Mouse (Mus musculus) cerebellum, adult 11-12 months (tissue): ENCODE results near the gene Atp2c1.

Source experiments
- DNase-seq: peaks from one replicate; pipeline ENCODE4 v3.0.0; 2022

Atp2c1 gene

DNA sequence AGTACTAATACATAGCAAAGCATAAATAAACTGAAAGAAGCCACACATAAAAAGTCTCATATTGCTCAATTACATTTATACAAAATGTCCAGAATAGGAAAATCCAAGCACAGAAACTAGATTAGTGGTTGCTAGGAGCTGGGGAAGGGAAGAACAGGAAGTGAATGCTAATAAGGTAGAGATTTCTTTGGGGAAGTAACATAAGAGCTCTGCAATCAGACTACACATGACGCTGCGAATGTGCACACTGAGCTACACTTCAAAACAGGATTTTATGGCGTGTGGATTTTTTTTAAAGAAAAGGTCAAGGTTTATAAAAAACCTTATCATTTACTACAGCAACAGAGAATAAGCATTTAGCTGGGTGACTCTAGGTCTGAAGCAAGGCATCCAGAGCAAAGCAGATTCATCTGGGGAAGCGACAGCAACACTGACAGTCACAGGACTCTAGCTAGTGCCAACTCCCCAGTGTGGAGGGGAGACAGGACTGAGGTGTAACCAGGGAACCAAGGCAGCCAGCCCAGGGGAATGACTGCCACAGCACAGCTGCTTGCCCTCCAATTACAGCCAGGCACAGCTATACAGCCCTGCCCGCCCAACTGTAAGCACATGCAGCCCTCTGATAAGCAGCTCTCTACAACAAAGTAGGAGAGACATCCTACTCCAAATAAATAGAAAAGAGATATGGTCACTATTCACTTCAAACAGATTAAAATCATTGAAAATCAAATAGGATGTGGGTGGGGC is 42.6 kb downstream of the Atp2c1 start:
- DNase-seq, result no peak

DNA sequence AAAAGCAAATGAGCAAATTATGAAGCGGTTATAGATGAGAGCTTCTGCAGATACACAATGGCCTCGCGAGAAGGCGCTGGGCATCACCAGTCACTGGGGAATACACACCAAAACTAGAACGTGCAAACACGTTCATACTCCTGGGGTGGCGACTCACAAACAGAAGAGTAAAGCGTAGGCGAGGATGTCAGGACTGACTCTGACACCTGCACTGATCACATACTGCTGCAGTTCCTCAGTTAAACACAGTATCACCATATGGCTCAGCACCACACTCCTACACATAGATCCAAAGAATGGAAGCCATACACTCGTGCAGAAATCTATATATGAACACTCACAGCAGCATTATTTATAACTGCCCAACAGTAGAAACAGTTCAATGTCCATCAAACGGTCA is 43.2 kb downstream of the Atp2c1 start:
- DNase-seq, result no peak

DNA sequence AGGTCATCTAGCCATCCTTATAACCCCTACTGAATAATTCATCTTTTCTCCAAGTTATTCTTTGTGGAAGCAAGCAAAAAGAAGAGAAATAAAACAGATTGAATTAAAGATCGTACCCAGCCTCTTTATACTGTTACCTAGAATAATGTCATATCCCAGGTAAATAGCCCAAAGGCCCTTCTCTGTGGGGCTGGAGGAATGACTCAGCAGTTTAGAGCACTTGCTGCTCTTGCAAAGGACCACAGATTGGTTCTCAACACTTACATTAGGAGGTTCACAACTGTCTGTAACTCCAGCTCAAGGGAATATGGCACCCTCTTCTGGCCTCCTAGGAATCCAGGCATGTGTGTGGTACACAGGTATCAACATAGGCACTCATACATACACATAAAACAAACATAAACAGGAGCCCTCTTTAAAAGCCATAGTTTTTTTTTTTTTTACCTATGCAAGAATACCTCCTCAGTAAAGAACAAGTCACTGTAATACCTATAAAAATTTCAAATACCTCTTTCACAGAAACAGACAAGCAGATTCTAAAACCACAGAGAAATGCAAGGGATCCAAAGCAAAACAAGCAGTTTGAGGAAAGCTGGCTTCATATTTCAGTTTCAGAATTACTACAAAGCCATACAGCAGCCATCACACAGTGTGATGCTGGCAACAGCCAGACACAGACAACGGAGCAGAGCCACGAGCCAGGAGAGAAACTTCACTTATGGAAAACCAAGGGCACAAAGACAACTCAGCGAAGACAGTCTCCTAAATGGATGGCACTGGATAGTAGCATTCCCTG is 44.2 kb downstream of the Atp2c1 start:
- no peak for DNase-seq

GRCm38 (mm10) chr9:105482070-105482469 is 45.0 kb downstream of the Atp2c1 start:
- peak; percentile 51 for DNase-seq

- DNase-seq, result no peak
These were observed 51.0 kb downstream of the Atp2c1 start for GRCm38 (mm10) chr9:105476134-105476533.

- no peak for DNase-seq
These were observed 52.2 kb downstream of the Atp2c1 start for GRCm38 (mm10) chr9:105474910-105475309.

DNA sequence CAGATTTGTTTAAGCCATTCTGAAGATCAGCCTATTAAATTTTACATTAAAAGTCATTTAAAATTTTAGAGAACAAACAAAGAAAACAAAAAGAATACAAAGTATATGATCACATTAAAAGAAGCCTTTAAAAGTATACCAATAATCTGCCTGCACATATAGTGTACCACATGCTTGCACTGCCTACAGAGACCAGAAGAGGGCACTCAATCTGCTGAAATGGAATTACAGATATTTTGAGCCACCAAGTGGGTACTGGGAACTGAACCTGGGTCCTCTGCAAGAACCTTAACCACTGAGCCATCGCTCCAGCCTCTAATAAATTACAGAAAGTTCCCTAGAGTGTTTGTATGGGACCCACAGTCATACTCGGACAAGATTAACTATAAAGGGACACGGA is 59.3 kb downstream of the Atp2c1 start:
- DNase-seq, result no peak

DNA sequence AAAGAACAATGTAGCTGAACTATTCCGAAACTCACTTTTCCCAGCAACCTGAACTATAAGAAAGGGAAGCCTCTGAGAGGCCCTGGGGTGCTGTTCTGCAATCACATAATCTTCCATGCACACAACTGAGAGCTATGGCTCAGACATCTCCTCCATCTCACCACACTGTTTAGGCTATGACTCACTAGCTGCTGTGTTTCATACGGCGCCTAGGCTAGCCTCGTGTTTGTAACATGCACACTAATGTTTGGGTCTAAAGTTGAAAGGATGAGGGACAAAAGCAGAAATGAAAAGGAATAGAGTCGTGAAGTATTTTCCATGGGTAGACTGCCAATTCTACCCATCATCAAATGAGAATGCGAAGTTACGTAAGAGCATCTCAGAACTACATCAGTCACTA is 65.6 kb downstream of the Atp2c1 start:
- DNase-seq, result no peak

- no peak for DNase-seq
These were observed 68.1 kb downstream of the Atp2c1 start for GRCm38 (mm10) chr9:105459032-105459431.

DNA sequence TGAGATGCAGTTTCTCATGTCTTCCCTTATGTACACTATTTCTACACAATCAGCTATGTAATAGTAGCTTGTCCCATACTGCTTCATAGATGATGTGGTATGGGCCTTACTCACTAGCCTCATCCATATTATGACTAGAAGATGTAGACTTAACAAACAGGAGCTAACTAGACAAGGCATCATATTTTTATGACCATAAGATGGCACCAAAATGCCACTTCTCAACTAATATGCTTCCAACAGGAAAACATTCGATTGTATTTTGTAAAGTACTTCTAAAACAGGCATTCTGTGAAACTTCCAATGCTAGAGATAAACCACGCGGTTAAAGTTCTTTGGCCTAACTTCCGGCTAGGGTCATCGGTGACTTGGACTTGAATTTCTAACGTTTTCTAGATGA is 118.6 kb downstream of the Atp2c1 start:
- no peak for DNase-seq

DNA sequence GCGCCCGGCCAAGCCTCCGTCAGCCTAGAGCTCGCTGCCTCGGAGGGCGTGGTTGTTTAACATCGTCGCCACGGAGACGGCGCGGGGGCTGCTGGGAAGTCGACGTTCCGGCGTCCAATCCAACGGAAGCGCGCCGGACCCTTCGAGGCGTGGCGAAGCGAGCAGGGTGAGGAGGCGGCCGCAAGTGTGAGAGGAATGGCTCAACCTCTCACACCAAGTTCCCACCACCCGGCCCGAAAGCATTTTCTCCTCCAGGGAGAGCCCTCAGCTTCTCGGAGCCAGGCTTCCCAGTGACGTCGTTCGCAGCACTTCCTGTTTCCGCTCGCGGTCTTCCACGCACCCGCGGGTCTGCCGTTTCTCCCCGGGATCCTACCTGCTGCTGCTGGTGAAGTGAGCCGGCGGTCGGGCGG is 131.9 kb downstream of the Atp2c1 start, which contains the start of the genes Aste1 and Nek11:
TSS of gene Aste1 (plus strand) at position 175 of the 410 bp plus-strand sequence.
TSS of gene Nek11 (minus strand) at position 307 of the 410 bp plus-strand sequence.
- peak; percentile 86 for DNase-seq

DNA sequence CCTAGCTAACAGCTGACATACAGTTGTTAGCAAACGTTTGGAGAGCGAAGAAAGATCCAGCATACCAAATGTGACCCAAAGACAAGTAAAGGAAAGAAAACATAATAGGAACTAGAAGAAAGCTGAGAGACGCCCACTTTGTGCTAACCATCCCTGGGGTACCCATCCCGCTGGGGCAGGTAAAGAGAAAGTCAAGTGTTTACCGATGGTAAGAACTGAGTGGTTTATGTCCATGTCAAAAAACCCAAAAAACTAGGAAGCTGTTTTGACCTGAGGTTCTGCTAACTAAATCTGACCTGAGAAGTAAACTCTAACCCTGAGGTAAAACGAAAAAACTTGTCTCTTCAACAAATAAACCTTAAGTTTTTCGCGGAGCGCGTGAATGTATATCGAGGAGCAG is 132.4 kb downstream of the Atp2c1 start:
- no peak for DNase-seq

DNA sequence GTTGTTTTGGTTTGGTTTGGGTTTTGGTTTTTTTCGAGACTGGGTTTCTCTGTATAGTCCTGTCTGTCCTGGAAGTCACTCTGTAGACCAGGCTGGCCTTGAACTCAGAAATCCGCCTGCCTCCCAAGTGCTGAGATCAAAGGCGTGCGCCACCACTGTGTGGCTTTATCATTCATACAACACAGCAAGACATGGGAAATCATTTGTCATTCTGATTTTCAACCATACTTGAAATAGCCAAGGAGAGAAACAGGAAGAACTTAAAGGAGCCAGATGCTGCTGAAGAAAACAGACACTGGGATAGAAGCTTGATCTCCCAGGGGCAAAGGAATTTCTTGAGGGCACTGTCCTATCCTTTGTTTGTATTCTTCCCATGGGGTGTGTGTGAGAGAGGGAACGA is 136.5 kb downstream of the Atp2c1 start:
- DNase-seq, result no peak

- no peak for DNase-seq
These were observed 137.8 kb downstream of the Atp2c1 start for GRCm38 (mm10) chr9:105389289-105389688.

GRCm38 (mm10) chr9:105387403-105387802 is 139.7 kb downstream of the Atp2c1 start:
- no peak for DNase-seq

- DNase-seq, result no peak
These were observed 147.5 kb downstream of the Atp2c1 start for GRCm38 (mm10) chr9:105379533-105380145.

DNA sequence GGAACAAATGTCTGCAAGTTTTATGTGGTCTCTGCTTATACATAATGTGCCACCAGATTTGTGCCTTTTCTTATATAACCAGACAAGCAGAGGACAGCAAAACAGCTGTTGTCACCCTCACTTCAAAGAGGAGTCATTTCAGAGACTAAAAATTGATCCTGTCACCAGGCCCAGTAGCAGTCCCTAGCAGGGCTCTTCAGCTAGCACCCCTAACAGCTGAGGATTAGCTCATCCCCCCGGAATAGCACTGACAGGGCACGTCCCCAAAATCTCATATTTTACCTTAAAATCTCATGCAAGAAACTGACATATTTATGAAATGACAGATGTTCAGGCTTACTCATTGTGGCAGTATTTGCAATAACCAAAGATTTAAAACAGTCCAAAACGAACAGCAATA is 149.5 kb downstream of the Atp2c1 start:
- no peak for DNase-seq

- no peak for DNase-seq
These were observed 150.1 kb downstream of the Atp2c1 start for GRCm38 (mm10) chr9:105376954-105377530.

DNA sequence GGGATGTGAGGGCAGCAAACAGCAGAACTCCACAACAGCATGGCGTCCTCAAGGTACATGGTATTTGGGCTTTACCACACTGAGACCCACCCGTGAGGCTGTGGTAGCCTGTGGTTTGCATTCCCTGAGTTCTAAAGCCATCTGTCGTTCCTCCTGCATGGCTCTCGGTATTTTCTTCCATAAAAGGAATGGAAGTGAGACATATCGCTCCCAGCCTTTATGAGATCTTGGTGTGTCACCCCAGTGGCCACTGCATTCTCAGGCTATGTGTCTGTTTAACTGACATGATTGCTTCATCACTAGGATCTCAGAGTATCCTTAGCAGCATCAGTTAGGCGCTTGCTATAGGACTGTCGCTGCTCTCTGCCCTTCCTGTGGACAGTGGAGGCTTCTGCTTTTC is 150.7 kb downstream of the Atp2c1 start:
- DNase-seq, result no peak

GRCm38 (mm10) chr9:105374361-105374760 is 152.8 kb downstream of the Atp2c1 start:
- DNase-seq, result no peak

GRCm38 (mm10) chr9:105368605-105369004 is 158.5 kb downstream of the Atp2c1 start:
- DNase-seq, result no peak

- DNase-seq, result no peak
These were observed 160.9 kb downstream of the Atp2c1 start for GRCm38 (mm10) chr9:105366199-105366598.

DNA sequence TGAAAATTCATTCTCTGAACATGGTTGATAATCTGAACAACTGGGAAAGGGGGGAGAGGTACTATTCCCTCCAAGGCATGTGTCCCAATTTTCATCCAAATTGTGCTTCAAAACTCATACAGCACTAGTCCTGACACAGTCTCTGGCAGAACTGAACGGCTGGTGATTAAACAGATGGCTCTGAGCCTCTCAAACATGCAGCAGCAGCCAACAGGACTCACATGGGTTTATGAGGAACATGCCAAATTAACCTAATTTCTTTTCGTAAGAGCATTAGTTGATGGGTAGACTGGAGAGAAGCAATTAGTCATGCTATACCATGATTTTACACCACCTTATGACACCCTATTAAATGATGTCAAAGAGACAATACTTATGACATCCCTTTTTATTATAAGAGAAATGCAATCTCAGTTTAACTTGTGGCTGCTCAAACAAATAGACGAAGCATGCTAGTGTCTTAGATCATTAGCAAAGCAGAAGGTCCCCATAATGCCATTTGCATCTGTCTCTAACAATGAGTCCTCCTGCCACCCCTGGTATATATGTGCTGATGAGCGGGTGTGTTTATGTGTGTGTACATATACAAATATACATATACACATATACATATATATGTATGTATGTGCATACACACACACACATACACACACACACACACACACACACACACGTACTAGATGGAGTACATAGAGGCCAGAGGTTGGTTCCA is 163.4 kb downstream of the Atp2c1 start:
- no peak for DNase-seq
